Mouse (Mus musculus): ENCODE results near the gene Emilin3. TPM values are rescaled to one million over a fixed set of nuclear protein-coding genes. Genes with fewer than 3 reads are reported as not detected.

Gene Emilin3
- polyA plus RNA-seq, 1 experiment from 2014 or later = not detected

DNA sequence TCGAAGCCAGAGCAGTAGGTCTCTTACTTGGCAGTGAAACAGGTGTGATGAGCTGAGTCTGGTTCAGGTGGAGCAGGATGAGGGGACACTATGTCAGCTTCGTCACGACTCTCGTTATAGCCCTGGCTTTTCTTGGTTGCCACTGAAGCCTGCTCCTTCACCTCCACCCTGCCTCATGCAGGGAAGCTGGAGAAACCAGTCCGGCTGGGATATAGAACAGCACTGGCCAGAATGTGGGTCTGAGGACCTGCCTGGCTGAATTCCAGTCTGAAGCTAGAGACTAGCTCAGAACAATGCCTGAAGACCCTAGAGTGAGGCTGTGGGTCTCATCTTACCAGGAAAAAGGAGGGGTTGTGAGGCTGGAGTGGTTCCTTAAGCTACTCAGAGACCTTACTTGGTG, 21.1 kb downstream of the Emilin3 start:
- DNase-seq = no peak
- H3K9me3 ChIP-seq (ENCODE audit: low read length) = no peaks in the 10 kb centered on the region
- H3K27ac ChIP-seq (ENCODE audit: low read depth) = no peak overlapping the region
- no peak overlapping the region for H3K9ac ChIP-seq (replicated peaks)
- no peaks in the 10 kb centered on the region for H3K27me3 ChIP-seq (ENCODE audit: insufficient read depth, low read length)
- TF ChIP-seq CTCF (IDR thresholded peaks at IDR 0.05; ENCODE audit: low read depth) = no peak
- TF ChIP-seq EP300 (IDR thresholded peaks at IDR 0.05; ENCODE audit: low read depth) = no peak
- ATAC-seq = no peak
- no peaks in the 10 kb centered on the region for H3K36me3 ChIP-seq (replicated peaks; ENCODE audit: insufficient read depth, low read length)
- H3K4me2 ChIP-seq (ENCODE audit: low read depth, low read length) = no peak overlapping the region
- 72% methylated on average over 5 of the region's 5 CpGs for WGBS (ENCODE audit: insufficient replicate concordance)
- H3K4me1 ChIP-seq (ENCODE audit: insufficient read depth) = peaks cover 8% of the 10 kb centered on the region; the same call in 1 of the 2 replicates
- H3K4me3 ChIP-seq (ENCODE audit: low read depth, low read length) = no peak overlapping the region

DNA sequence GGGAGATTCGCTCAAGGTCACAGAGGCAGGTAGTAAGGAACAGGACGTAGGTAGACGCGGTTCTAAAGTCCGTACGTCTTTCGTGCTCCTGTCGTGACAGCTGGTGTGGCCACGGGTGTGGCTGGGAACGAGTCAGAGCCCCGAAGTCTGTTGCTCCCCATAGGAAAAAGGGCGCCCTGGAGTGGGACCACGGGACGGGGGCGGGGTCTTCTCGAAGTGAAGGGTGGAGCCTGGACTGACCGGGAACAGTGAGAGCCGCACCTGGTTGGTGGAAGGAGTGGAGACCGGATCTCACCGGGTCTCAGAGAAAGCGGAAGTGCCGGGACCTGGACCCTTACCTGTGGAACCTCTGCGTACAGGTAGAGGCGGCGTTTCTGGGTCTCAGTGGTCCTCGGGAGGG, 24.3 kb downstream of the Emilin3 start:
- H3K4me1 ChIP-seq (ENCODE audit: insufficient read depth) = peaks cover 8% of the 10 kb centered on the region; the same call in 1 of the 2 replicates
- DNase-seq (peak; percentile 72), ATAC-seq (peak; percentile 85)
- no peaks in the 10 kb centered on the region for H3K27me3 ChIP-seq (ENCODE audit: insufficient read depth, low read length)
- H3K27ac ChIP-seq (ENCODE audit: low read depth) = no peak overlapping the region; the same call in 1 of the 2 replicates
- peak overlapping the region; percentile 50 for H3K4me3 ChIP-seq (ENCODE audit: low read depth, low read length)
- no peak for TF ChIP-seq EP300 (IDR thresholded peaks at IDR 0.05; ENCODE audit: low read depth)
- 1% methylated on average over 26 of the region's 26 CpGs for WGBS (ENCODE audit: insufficient replicate concordance)
- peak overlapping the region; percentile 38 for H3K9ac ChIP-seq (replicated peaks)
- H3K36me3 ChIP-seq (replicated peaks; ENCODE audit: insufficient read depth, low read length) = no peaks in the 10 kb centered on the region
- no peaks in the 10 kb centered on the region for H3K9me3 ChIP-seq (ENCODE audit: low read length)
- H3K4me2 ChIP-seq (ENCODE audit: low read depth, low read length) = peak overlapping the region; percentile 87

- no peaks in the 10 kb centered on the region for H3K36me3 ChIP-seq (replicated peaks; ENCODE audit: insufficient read depth, low read length)
- H3K4me3 ChIP-seq (ENCODE audit: low read depth, low read length) = peak overlapping the region; percentile 50
- WGBS (ENCODE audit: insufficient replicate concordance) = 2% methylated on average over 11 of the region's 11 CpGs
- H3K9ac ChIP-seq (replicated peaks) = peak overlapping the region; percentile 38; the same call in 1 of the 2 replicates
- DNase-seq = peak; percentile 81
- no peaks in the 10 kb centered on the region for H3K27me3 ChIP-seq (ENCODE audit: insufficient read depth, low read length)
- no peak overlapping the region for H3K27ac ChIP-seq (ENCODE audit: low read depth)
- H3K4me1 ChIP-seq (ENCODE audit: insufficient read depth) = peaks cover 8% of the 10 kb centered on the region; the same call in 1 of the 2 replicates
- ATAC-seq = peak; percentile 81
- TF ChIP-seq CTCF (IDR thresholded peaks at IDR 0.05; ENCODE audit: low read depth) (peak; percentile 91), EP300 (IDR thresholded peaks at IDR 0.05; ENCODE audit: low read depth) (no peak)
- H3K9me3 ChIP-seq (ENCODE audit: low read length) = no peaks in the 10 kb centered on the region
- peak overlapping the region; percentile 87 for H3K4me2 ChIP-seq (ENCODE audit: low read depth, low read length)
Observed at GRCm38 (mm10) chr2:160887284-160887683, 24.8 kb downstream of the Emilin3 start.

DNA sequence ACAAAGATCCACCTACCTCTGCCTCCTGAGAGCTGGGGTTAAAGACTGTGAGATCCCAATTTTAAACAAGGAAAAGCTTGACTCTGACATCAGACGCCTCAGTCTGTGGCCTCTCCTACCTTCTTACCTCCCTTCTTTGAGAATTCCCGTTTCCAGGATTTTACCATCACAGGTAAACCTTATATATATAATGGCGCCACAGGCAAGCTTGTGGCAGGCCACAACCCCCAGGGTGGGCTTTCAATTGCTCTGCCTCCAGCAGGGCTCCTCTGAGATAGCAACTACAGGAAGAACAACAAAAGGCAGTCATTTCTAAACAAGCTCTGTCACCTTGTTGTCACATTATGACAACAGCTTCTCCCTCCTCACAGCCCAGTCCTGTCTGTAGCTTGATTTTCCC, 25.9 kb downstream of the Emilin3 start:
- H3K27me3 ChIP-seq (ENCODE audit: insufficient read depth, low read length) = no peaks in the 10 kb centered on the region
- H3K27ac ChIP-seq (ENCODE audit: low read depth) = no peak overlapping the region
- ATAC-seq = no peak
- TF ChIP-seq CTCF (IDR thresholded peaks at IDR 0.05; ENCODE audit: low read depth) (no peak), EP300 (IDR thresholded peaks at IDR 0.05; ENCODE audit: low read depth) (no peak)
- WGBS (ENCODE audit: insufficient replicate concordance) = 72% methylated on average over 3 of the region's 3 CpGs
- H3K36me3 ChIP-seq (replicated peaks; ENCODE audit: insufficient read depth, low read length) = no peaks in the 10 kb centered on the region
- no peak for DNase-seq
- H3K4me1 ChIP-seq (ENCODE audit: insufficient read depth) = peaks cover 8% of the 10 kb centered on the region; the same call in 1 of the 2 replicates
- H3K4me2 ChIP-seq (ENCODE audit: low read depth, low read length) = no peak overlapping the region
- no peak overlapping the region for H3K4me3 ChIP-seq (ENCODE audit: low read depth, low read length)
- no peak overlapping the region for H3K9ac ChIP-seq (replicated peaks)
- H3K9me3 ChIP-seq (ENCODE audit: low read length) = no peaks in the 10 kb centered on the region

- ATAC-seq (no peak), DNase-seq (peak; percentile 72)
- no peaks in the 10 kb centered on the region for H3K36me3 ChIP-seq (replicated peaks; ENCODE audit: insufficient read depth, low read length)
- H3K9me3 ChIP-seq (ENCODE audit: low read length) = no peaks in the 10 kb centered on the region
- no peak overlapping the region for H3K4me2 ChIP-seq (ENCODE audit: low read depth, low read length)
- 17% methylated on average over 2 of the region's 2 CpGs for WGBS (ENCODE audit: insufficient replicate concordance)
- peaks cover 8% of the 10 kb centered on the region; the same call in 1 of the 2 replicates for H3K4me1 ChIP-seq (ENCODE audit: insufficient read depth)
- no peak overlapping the region for H3K4me3 ChIP-seq (ENCODE audit: low read depth, low read length)
- H3K27ac ChIP-seq (ENCODE audit: low read depth) = no peak overlapping the region
- no peaks in the 10 kb centered on the region for H3K27me3 ChIP-seq (ENCODE audit: insufficient read depth, low read length)
- no peak for TF ChIP-seq EP300 (IDR thresholded peaks at IDR 0.05; ENCODE audit: low read depth)
- peak; percentile 81 for TF ChIP-seq CTCF (IDR thresholded peaks at IDR 0.05; ENCODE audit: low read depth)
- H3K9ac ChIP-seq (replicated peaks) = no peak overlapping the region
Observed at GRCm38 (mm10) chr2:160884830-160885229, 27.3 kb downstream of the Emilin3 start.

- H3K9me3 ChIP-seq (ENCODE audit: low read length) = no peaks in the 10 kb centered on the region
- no peaks in the 10 kb centered on the region for H3K36me3 ChIP-seq (replicated peaks; ENCODE audit: insufficient read depth, low read length)
- no peaks in the 10 kb centered on the region for H3K27me3 ChIP-seq (ENCODE audit: insufficient read depth, low read length)
- ATAC-seq = no peak
- H3K27ac ChIP-seq (ENCODE audit: low read depth) = no peak overlapping the region
- peaks cover 8% of the 10 kb centered on the region; the same call in 1 of the 2 replicates for H3K4me1 ChIP-seq (ENCODE audit: insufficient read depth)
- TF ChIP-seq CTCF (IDR thresholded peaks at IDR 0.05; ENCODE audit: low read depth) = no peak
- TF ChIP-seq EP300 (IDR thresholded peaks at IDR 0.05; ENCODE audit: low read depth) = no peak
- H3K4me3 ChIP-seq (ENCODE audit: low read depth, low read length) = no peak overlapping the region
- DNase-seq = no peak
- no peak overlapping the region for H3K4me2 ChIP-seq (ENCODE audit: low read depth, low read length)
- 79% methylated on average over 4 of the region's 4 CpGs for WGBS (ENCODE audit: insufficient replicate concordance)
- no peak overlapping the region for H3K9ac ChIP-seq (replicated peaks)
Observed at GRCm38 (mm10) chr2:160883912-160884311, 28.2 kb downstream of the Emilin3 start.

- Histone ChIP-seq H3K4me3 (ENCODE audit: low read depth, low read length) (no peak overlapping the region), H3K9ac (replicated peaks) (no peak overlapping the region), H3K4me2 (ENCODE audit: low read depth, low read length) (no peak overlapping the region), H3K27ac (ENCODE audit: low read depth) (no peak overlapping the region), H3K4me1 (ENCODE audit: insufficient read depth) (no peaks in the 10 kb centered on the region), H3K27me3 (ENCODE audit: insufficient read depth, low read length) (no peaks in the 10 kb centered on the region), H3K9me3 (ENCODE audit: low read length) (no peaks in the 10 kb centered on the region), H3K36me3 (replicated peaks; ENCODE audit: insufficient read depth, low read length) (no peaks in the 10 kb centered on the region)
- WGBS (ENCODE audit: insufficient replicate concordance) = 73% methylated on average over 5 of the region's 5 CpGs
- TF ChIP-seq CTCF (IDR thresholded peaks at IDR 0.05; ENCODE audit: low read depth) (no peak), EP300 (IDR thresholded peaks at IDR 0.05; ENCODE audit: low read depth) (no peak)
- ATAC-seq (no peak), DNase-seq (no peak)
Observed at GRCm38 (mm10) chr2:160882436-160882835, 29.7 kb downstream of the Emilin3 start.
